Mouse (Mus musculus) lung, embryonic 14.5 days (tissue): ENCODE measurements at regions not wholly inside any gene's neighbourhood (a gene's known extent, or its start where the extent isn't known, plus 50 kb on each side); places are given as distances from the start of the nearest gene placed in this dataset.

Source experiments
- ATAC-seq: fragments of 200-750 bp; cut with Nextera tagmentation; 2 replicates; pipeline ENCODE4 v1.8.0; 2017; ENCODE audit warnings: mild to moderate bottlenecking, moderate TSS enrichment, moderate library complexity; ENCODE audit not compliant: insufficient read depth
- DNase-seq: peaks from one replicate; pipeline ENCODE4 v3.0.0-alpha.2; 2015
- H3K27ac ChIP-seq: fragments of 300-500 bp; sonication (generic); 2 replicates; pipeline ENCODE4 v1.5.1; 2014; ENCODE audit warnings: low read depth, mild to moderate bottlenecking, moderate library complexity
- H3K27me3 ChIP-seq: fragments of 300-500 bp; sonication (generic); 2 replicates; pipeline ENCODE4 v1.6.1; 2014; ENCODE audit warnings: low read length, control low read depth; ENCODE audit not compliant: insufficient read depth
- H3K36me3 ChIP-seq: fragments of 300-500 bp; sonication (generic); 2 replicates; pipeline ENCODE4 v1.6.1; 2014; ENCODE audit warnings: control low read depth; ENCODE audit not compliant: insufficient read depth
- H3K4me1 ChIP-seq: fragments of 300-500 bp; sonication (generic); 2 replicates; pipeline ENCODE4 v1.6.1; 2014; ENCODE audit warnings: antibody characterized with exemption, control low read depth; ENCODE audit not compliant: insufficient read depth
- H3K4me2 ChIP-seq: fragments of 300-500 bp; sonication (generic); 2 replicates; pipeline ENCODE4 v1.6.1; 2014; ENCODE audit warnings: mild to moderate bottlenecking
- H3K4me3 ChIP-seq: fragments of 300-500 bp; sonication (generic); 2 replicates; pipeline ENCODE4 v1.5.1; 2014; ENCODE audit warnings: low read depth, low read length
- H3K9ac ChIP-seq: fragments of 300-500 bp; sonication (generic); 2 replicates; pipeline ENCODE4 v1.6.1; 2014
- H3K9me3 ChIP-seq: fragments of 300-500 bp; sonication (generic); 2 replicates; pipeline ENCODE4 v1.6.1; 2016; ENCODE audit warnings: low read depth, low read length, control low read depth
- CTCF ChIP-seq: IDR thresholded peaks from 2 replicates; pipeline ENCODE4 v1.5.1; 2016; ENCODE audit warnings: antibody characterized with exemption, low read depth
- WGBS: fragments of 180-500 bp; shearing (Covaris S2); extraction: QIAGEN DNeasy Blood & Tissue Kit; methylation state at CpG from one replicate; pipeline ENCODE4 v1.1.7; 2014; 5-methylcytosine and 5-hydroxymethylcytosine counted together

GRCm38 (mm10) chr2:75408016-75408415, 251.0 kb upstream of the Hnrnpa3 start:
- Histone ChIP-seq H3K27ac (no peak overlapping the region), H3K4me3 (no peak overlapping the region), H3K9me3 (no peaks in the 10 kb centered on the region), H3K27me3 (no peaks in the 10 kb centered on the region), H3K9ac (no peak overlapping the region), H3K4me2 (no peak overlapping the region), H3K4me1 (no peaks in the 10 kb centered on the region), H3K36me3 (no peaks in the 10 kb centered on the region)
- WGBS: 88% methylated on average over 2 of the region's 2 CpGs
- no peak for TF ChIP-seq CTCF
- no peak for DNase-seq
- no peak for ATAC-seq

GRCm38 (mm10) chr2:75409806-75410205, 249.3 kb upstream of the Hnrnpa3 start:
- H3K9me3 ChIP-seq: no peaks in the 10 kb centered on the region
- no peak for DNase-seq
- no peak overlapping the region for H3K4me3 ChIP-seq
- H3K36me3 ChIP-seq: no peaks in the 10 kb centered on the region
- no peaks in the 10 kb centered on the region for H3K27me3 ChIP-seq
- H3K4me1 ChIP-seq: no peaks in the 10 kb centered on the region
- no peak overlapping the region for H3K27ac ChIP-seq
- no peak overlapping the region for H3K9ac ChIP-seq
- no peak overlapping the region for H3K4me2 ChIP-seq
- WGBS: 92% methylated on average over 7 of the region's 7 CpGs
- ATAC-seq: no peak
- TF ChIP-seq CTCF: no peak

- WGBS: 88% methylated on average over 5 of the region's 5 CpGs
- Histone ChIP-seq H3K4me1 (no peaks in the 10 kb centered on the region), H3K9ac (no peak overlapping the region), H3K9me3 (no peaks in the 10 kb centered on the region), H3K4me2 (no peak overlapping the region), H3K36me3 (no peaks in the 10 kb centered on the region), H3K27ac (no peak overlapping the region), H3K4me3 (no peak overlapping the region), H3K27me3 (no peaks in the 10 kb centered on the region)
- no peak for TF ChIP-seq CTCF
- ATAC-seq (no peak), DNase-seq (no peak)
Measured at GRCm38 (mm10) chr2:75412735-75413134, 246.3 kb upstream of the Hnrnpa3 start.

- H3K27me3 ChIP-seq: peaks cover 1% of the 10 kb centered on the region; the same call in 1 of the 2 replicates
- H3K4me1 ChIP-seq: no peaks in the 10 kb centered on the region
- H3K4me3 ChIP-seq: no peak overlapping the region
- H3K27ac ChIP-seq: no peak overlapping the region
- DNase-seq (no peak), ATAC-seq (no peak)
- H3K36me3 ChIP-seq: no peaks in the 10 kb centered on the region
- TF ChIP-seq CTCF: no peak
- no peak overlapping the region for H3K4me2 ChIP-seq
- no peaks in the 10 kb centered on the region for H3K9me3 ChIP-seq
- no peak overlapping the region for H3K9ac ChIP-seq
- 77% methylated on average over 2 of the region's 2 CpGs for WGBS
Measured at GRCm38 (mm10) chr2:75418689-75419088, 240.4 kb upstream of the Hnrnpa3 start.

- no peak overlapping the region for H3K9ac ChIP-seq
- no peak overlapping the region for H3K4me2 ChIP-seq
- H3K27ac ChIP-seq: no peak overlapping the region
- ATAC-seq: no peak
- H3K4me3 ChIP-seq: no peak overlapping the region
- no peaks in the 10 kb centered on the region for H3K4me1 ChIP-seq
- peaks cover 4% of the 10 kb centered on the region; the same call in 1 of the 2 replicates for H3K27me3 ChIP-seq
- TF ChIP-seq CTCF: no peak
- 89% methylated on average over 1 of the region's 1 CpGs for WGBS
- H3K9me3 ChIP-seq: no peaks in the 10 kb centered on the region
- H3K36me3 ChIP-seq: no peaks in the 10 kb centered on the region
- DNase-seq: no peak
Measured at GRCm38 (mm10) chr2:75419142-75419541, 239.9 kb upstream of the Hnrnpa3 start.

GRCm38 (mm10) chr2:75422798-75423685, 236.0 kb upstream of the Hnrnpa3 start:
- Histone ChIP-seq H3K9ac (no peak overlapping the region), H3K27me3 (peaks cover 4% of the 10 kb centered on the region; the same call in 1 of the 2 replicates), H3K4me1 (no peaks in the 10 kb centered on the region), H3K36me3 (no peaks in the 10 kb centered on the region), H3K4me2 (no peak overlapping the region), H3K27ac (no peak overlapping the region), H3K4me3 (no peak overlapping the region), H3K9me3 (no peaks in the 10 kb centered on the region)
- DNase-seq (no peak), ATAC-seq (no peak)
- TF ChIP-seq CTCF: no peak
- 75% methylated on average over 20 of the region's 20 CpGs for WGBS

GRCm38 (mm10) chr2:75423872-75424271, 235.2 kb upstream of the Hnrnpa3 start:
- Histone ChIP-seq H3K4me3 (no peak overlapping the region), H3K4me2 (no peak overlapping the region), H3K9me3 (no peaks in the 10 kb centered on the region), H3K36me3 (no peaks in the 10 kb centered on the region), H3K27me3 (peaks cover 4% of the 10 kb centered on the region; the same call in 1 of the 2 replicates), H3K27ac (no peak overlapping the region), H3K9ac (no peak overlapping the region), H3K4me1 (no peaks in the 10 kb centered on the region)
- TF ChIP-seq CTCF: no peak
- no peak for DNase-seq
- 43% methylated on average over 5 of the region's 5 CpGs for whole genome bisulfite sequencing
- ATAC-seq: no peak
